In the genomic region with DNA sequence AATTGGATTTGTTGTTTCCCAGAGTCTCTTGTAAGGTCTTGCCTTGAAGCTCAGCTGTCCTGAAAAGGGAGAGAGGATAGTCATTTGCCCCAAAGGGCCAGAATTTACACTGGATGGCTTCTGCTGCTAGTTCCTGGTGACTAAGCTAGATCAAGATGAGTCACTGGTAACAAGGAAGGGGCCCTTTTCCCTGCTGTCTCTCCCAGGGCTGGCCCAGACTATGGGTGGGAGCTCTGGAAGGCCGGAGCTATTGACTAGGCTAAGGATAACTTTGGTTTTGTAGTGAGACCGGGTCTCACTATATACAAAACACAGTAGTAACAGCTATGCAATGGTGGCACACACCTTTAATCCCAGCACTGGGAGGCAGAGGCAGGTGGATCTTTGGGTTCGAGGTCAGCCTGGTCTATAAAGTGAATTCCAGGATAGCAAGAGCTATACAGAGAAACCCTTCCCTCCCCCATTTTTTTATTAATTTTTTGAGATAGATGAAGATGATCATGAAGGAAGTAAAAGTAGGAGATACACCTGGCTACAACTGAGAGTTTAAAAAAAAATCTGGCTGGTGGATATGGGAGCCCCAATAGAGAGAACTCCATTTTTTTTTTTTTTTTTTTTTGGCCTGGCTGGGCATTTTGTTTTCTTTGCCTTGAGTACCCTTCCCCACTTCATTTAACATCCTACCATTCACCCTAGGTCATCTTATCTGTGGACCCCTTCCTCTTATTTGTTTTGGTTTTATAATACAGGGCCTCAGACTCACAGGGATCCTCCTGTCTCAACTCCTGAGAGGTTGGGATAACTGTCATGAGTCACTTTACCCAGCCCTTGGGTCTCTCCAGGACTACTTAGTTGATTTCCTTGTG, we compare ENCODE assay signal across 8 mouse cellular contexts. TPM values are rescaled to one million over a fixed set of nuclear protein-coding genes. Genes with fewer than 3 reads are reported as not detected.
DNase-seq lines count a peak whose midpoint lies in the region; ATAC-seq and TF ChIP-seq lines count a peak whose summit lies in the region.

No protein-coding gene starts in this region.

- H3K4me2 ChIP-seq in heart, embryonic 11.5 days = peak overlapping the region; percentile 85
- peak overlapping the region; percentile 48 for H3K4me2 ChIP-seq in forebrain, embryonic 16.5 days (ENCODE audit: low read length)
- H3K4me2 ChIP-seq in liver, embryonic 16.5 days (ENCODE audit: low read depth, low read length) = peak overlapping the region; percentile 67

- H3K9ac ChIP-seq in heart, embryonic 11.5 days (ENCODE audit: low read depth, low read length) = peak overlapping the region; percentile 59
- peak overlapping the region; percentile 27 for H3K9ac ChIP-seq in forebrain, embryonic 16.5 days (replicated peaks; ENCODE audit: low read depth, low read length)
- peak overlapping the region; percentile 98 for H3K9ac ChIP-seq in liver, embryonic 16.5 days (ENCODE audit: low read depth, low read length)

- intact Hi-C loops in heart, postnatal 36 days (cut with DNase I) = loop anchor here (2.0 kb wide), 1 partner anchor 21 kb away; no protein-coding TSS in a partner anchor

- ATAC-seq in heart, embryonic 11.5 days (replicated peaks; ENCODE audit: insufficient number of reproducible peaks, low FRiP score, low TSS enrichment) = no peak
- no peak for ATAC-seq in forebrain, embryonic 16.5 days
- no peak for ATAC-seq in liver, embryonic 16.5 days (ENCODE audit: low read depth)

- peaks cover 11% of the 10 kb centered on the region for H3K4me1 ChIP-seq in heart, embryonic 11.5 days (ENCODE audit: control insufficient read depth, insufficient read depth, low read length)
- peaks cover 39% of the 10 kb centered on the region for H3K4me1 ChIP-seq in E14TG2a.4 (replicated peaks; ENCODE audit: low read depth, low read length)
- peaks cover 13% of the 10 kb centered on the region for H3K4me1 ChIP-seq in forebrain, embryonic 16.5 days (replicated peaks; ENCODE audit: control insufficient read depth, insufficient read depth, low read length)
- peaks cover 25% of the 10 kb centered on the region for H3K4me1 ChIP-seq in liver, embryonic 16.5 days (ENCODE audit: control insufficient read depth, low read depth, low read length)

- DNase-seq in heart, postnatal 36 days = no peak
- no peak for DNase-seq in retina, embryonic 14.5 days (ENCODE audit: low spot score)
- DNase-seq in thymus, postnatal 4 days = no peak
- no peak for DNase-seq in kidney, postnatal 4 days

- peak overlapping the region; percentile 90 for H3K27ac ChIP-seq in heart, embryonic 11.5 days (ENCODE audit: low read depth, low read length)
- no peak overlapping the region for H3K27ac ChIP-seq in forebrain, embryonic 16.5 days (ENCODE audit: low read length)
- H3K27ac ChIP-seq in liver, embryonic 16.5 days (ENCODE audit: low read length) = peak overlapping the region; percentile 88

- WGBS in heart, embryonic 11.5 days (ENCODE audit: insufficient replicate concordance) = 80% methylated on average over 3 of the region's 3 CpGs
- WGBS in forebrain, embryonic 16.5 days = 90% methylated on average over 3 of the region's 3 CpGs
- 85% methylated on average over 3 of the region's 3 CpGs for WGBS in liver, embryonic 16.5 days (ENCODE audit: insufficient replicate concordance)

- H3K27me3 ChIP-seq in heart, embryonic 11.5 days (ENCODE audit: control insufficient read depth, insufficient read depth, low read length) = no peaks in the 10 kb centered on the region
- H3K27me3 ChIP-seq in E14TG2a.4 (ENCODE audit: insufficient read depth, low read length) = no peaks in the 10 kb centered on the region
- no peaks in the 10 kb centered on the region for H3K27me3 ChIP-seq in forebrain, embryonic 16.5 days (replicated peaks; ENCODE audit: control insufficient read depth, insufficient read depth, low read length)
- no peaks in the 10 kb centered on the region for H3K27me3 ChIP-seq in liver, embryonic 16.5 days (ENCODE audit: control insufficient read depth, insufficient read depth, low read depth, low read length)

- no peaks in the 10 kb centered on the region for H3K9me3 ChIP-seq in heart, embryonic 11.5 days (replicated peaks; ENCODE audit: control insufficient read depth, low read length)
- H3K9me3 ChIP-seq in E14TG2a.4 (ENCODE audit: low read length) = no peaks in the 10 kb centered on the region
- no peaks in the 10 kb centered on the region for H3K9me3 ChIP-seq in forebrain, embryonic 16.5 days (ENCODE audit: control insufficient read depth, low read length)
- no peaks in the 10 kb centered on the region for H3K9me3 ChIP-seq in liver, embryonic 16.5 days (replicated peaks; ENCODE audit: control insufficient read depth, low read length)

- peak overlapping the region; percentile 94 for H3K4me3 ChIP-seq in heart, embryonic 11.5 days (ENCODE audit: low read depth, low read length)
- H3K4me3 ChIP-seq in E14TG2a.4 (replicated peaks; ENCODE audit: low read length) = peak overlapping the region; percentile 98
- H3K4me3 ChIP-seq in forebrain, embryonic 16.5 days (replicated peaks; ENCODE audit: low read length) = peak overlapping the region; percentile 98
- H3K4me3 ChIP-seq in liver, embryonic 16.5 days (ENCODE audit: low read depth, low read length) = peak overlapping the region; percentile 97

- H3K36me3 ChIP-seq in heart, embryonic 11.5 days (ENCODE audit: control insufficient read depth, insufficient read depth, low read length) = peaks cover 3% of the 10 kb centered on the region; the same call in 1 of the 2 replicates
- H3K36me3 ChIP-seq in E14TG2a.4 (ENCODE audit: insufficient read depth, low read length) = peaks cover 35% of the 10 kb centered on the region
- no peaks in the 10 kb centered on the region for H3K36me3 ChIP-seq in forebrain, embryonic 16.5 days (ENCODE audit: control insufficient read depth, insufficient read depth)
- H3K36me3 ChIP-seq in liver, embryonic 16.5 days (ENCODE audit: control insufficient read depth, insufficient read depth) = peaks cover 5% of the 10 kb centered on the region; the same call in 1 of the 2 replicates

- TF ChIP-seq CTCF in E14TG2a.4 (conservative IDR thresholded peaks at IDR 0.05; ENCODE audit: low read length) = no peak

RNA-seq across cellular contexts. Expression of a gene that starts 0.9 kb away (rescaled TPM):
- polyA plus RNA-seq in heart, embryonic 11.5 days (2014; fragmentation: Nextera tagmentation; extraction: Ambion mirVana) = 90.3 and 97.4 TPM in 2 replicates
- 10 to 100 TPM; 78.4 to 84.2 TPM for total RNA-seq in heart, postnatal 36 days (2021)
- polyA plus RNA-seq in forebrain, embryonic 16.5 days (2015; fragmentation: Nextera tagmentation; extraction: Ambion mirVana) = 130 and 142 TPM in 2 replicates
- polyA plus RNA-seq in liver, embryonic 16.5 days (2015; fragmentation: Nextera tagmentation; extraction: Ambion mirVana) = 30.4 and 32.6 TPM in 2 replicates

RNA-seq across cellular contexts. Expression of a gene that starts 27.8 kb away (rescaled TPM):
- polyA plus RNA-seq in heart, embryonic 11.5 days (2014; fragmentation: Nextera tagmentation; extraction: Ambion mirVana) = 33.0 and 54.5 TPM in 2 replicates
- total RNA-seq in heart, postnatal 36 days (2021) = 100 to 1,000 TPM; 110 to 122 TPM
- polyA plus RNA-seq in forebrain, embryonic 16.5 days (2015; fragmentation: Nextera tagmentation; extraction: Ambion mirVana) = 11.3 and 11.9 TPM in 2 replicates
- polyA plus RNA-seq in liver, embryonic 16.5 days (2015; fragmentation: Nextera tagmentation; extraction: Ambion mirVana) = 21.0 and 24.1 TPM in 2 replicates

RNA-seq across cellular contexts. Expression of a gene that starts 47.3 kb away (rescaled TPM):
- 19.7 and 21.0 TPM in 2 replicates for polyA plus RNA-seq in heart, embryonic 11.5 days (2014; fragmentation: Nextera tagmentation; extraction: Ambion mirVana)
- total RNA-seq in heart, postnatal 36 days (2021) = 10 to 100 TPM; 32.7 to 33.5 TPM
- polyA plus RNA-seq in forebrain, embryonic 16.5 days (2015; fragmentation: Nextera tagmentation; extraction: Ambion mirVana) = 54.4 and 59.3 TPM in 2 replicates
- polyA plus RNA-seq in liver, embryonic 16.5 days (2015; fragmentation: Nextera tagmentation; extraction: Ambion mirVana) = 15.8 and 17.9 TPM in 2 replicates

RNA-seq across cellular contexts. Expression of a gene that starts 54.6 kb away (rescaled TPM):
- polyA plus RNA-seq in heart, embryonic 11.5 days (2014; fragmentation: Nextera tagmentation; extraction: Ambion mirVana) = 893 and 924 TPM in 2 replicates
- total RNA-seq in heart, postnatal 36 days (2021) = 100 to 1,000 TPM; 561 to 563 TPM
- polyA plus RNA-seq in forebrain, embryonic 16.5 days (2015; fragmentation: Nextera tagmentation; extraction: Ambion mirVana) = 1,407 and 1,506 TPM in 2 replicates
- 192 and 206 TPM in 2 replicates for polyA plus RNA-seq in liver, embryonic 16.5 days (2015; fragmentation: Nextera tagmentation; extraction: Ambion mirVana)

Comparison
In these comparisons a context has a peak if more than half of its experiments do, and no peak if none do; other contexts are left out.
1. H3K9ac ChIP-seq: peak in every context shown above with its lines; median percentile 98 in liver, embryonic 16.5 days; 59 in heart, embryonic 11.5 days; 27 in forebrain, embryonic 16.5 days.